Mouse (Mus musculus) forebrain, postnatal 0 days (tissue): Measurements from ENCODE around the gene Slc25a25. TPM values are rescaled to one million over a fixed set of nuclear protein-coding genes. Genes with fewer than 3 reads are reported as not detected.

Experiments
- ATAC-seq: fragments of 200-750 bp; cut with Nextera tagmentation; 2 replicates; pipeline ENCODE4 v1.8.0; 2017; ENCODE audit warnings: mild to moderate bottlenecking, moderate library complexity
- DNase-seq: peaks from one replicate; pipeline ENCODE4 v3.0.0-alpha.2; 2015
- H3K27ac ChIP-seq: fragments of 300-500 bp; sonication (generic); 2 replicates; pipeline ENCODE4 v1.5.1; 2014; ENCODE audit warnings: low read depth, mild to moderate bottlenecking, antibody characterized with exemption, low read length, moderate library complexity, mixed read lengths
- H3K27me3 ChIP-seq: fragments of 300-500 bp; sonication (generic); 2 replicates; pipeline ENCODE4 v1.6.1; 2014; ENCODE audit warnings: mild to moderate bottlenecking, low read length, mixed read lengths; ENCODE audit not compliant: insufficient read depth
- H3K36me3 ChIP-seq: fragments of 300-500 bp; sonication (generic); 2 replicates; pipeline ENCODE4 v1.6.1; 2014; ENCODE audit warnings: mild to moderate bottlenecking, moderate library complexity; ENCODE audit not compliant: insufficient read depth
- H3K4me1 ChIP-seq: fragments of 300-500 bp; sonication (generic); 2 replicates; pipeline ENCODE4 v1.6.1; 2014; ENCODE audit warnings: antibody characterized with exemption; ENCODE audit not compliant: insufficient read depth
- H3K4me2 ChIP-seq: fragments of 300-500 bp; sonication (generic); 2 replicates; pipeline ENCODE4 v1.6.1; 2014; ENCODE audit warnings: low read depth, mild to moderate bottlenecking, moderate library complexity
- H3K4me3 ChIP-seq: fragments of 300-500 bp; sonication (generic); 2 replicates; pipeline ENCODE4 v1.5.1; 2014; ENCODE audit warnings: low read depth, low read length, mixed read lengths
- H3K9ac ChIP-seq: fragments of 300-500 bp; sonication (generic); 2 replicates; pipeline ENCODE4 v1.6.1; 2014; ENCODE audit warnings: mild to moderate bottlenecking
- H3K9me3 ChIP-seq: fragments of 300-500 bp; sonication (generic); 2 replicates; pipeline ENCODE4 v1.6.1; 2016; ENCODE audit warnings: low read length
- CTCF ChIP-seq: sonication (generic); IDR thresholded peaks from 2 replicates; pipeline ENCODE4 v1.5.1; 2016; ENCODE audit warnings: antibody characterized with exemption, control low read depth, low read depth
- WGBS: fragments of 180-500 bp; shearing (Covaris S2); extraction: QIAGEN DNeasy Blood & Tissue Kit; methylation state at CpG from one replicate; pipeline ENCODE4 v1.1.7; 2014; 5-methylcytosine and 5-hydroxymethylcytosine counted together
- polyA plus RNA-seq: library from polyadenylated mRNA; unstranded; fragments of >200 nt; fragmentation: Nextera tagmentation; extraction: Ambion mirVana; gene quantifications from 2 replicates; pipeline ENCODE4 v1.2.1, GENCODE M21; 2015
- total RNA-seq: library from RNA; depleted of rRNA; stranded (reverse); fragments of >200 nt; gene quantifications from 2 replicates; pipeline ENCODE4 v1.2.3, GENCODE M21; 2014

Slc25a25 gene
- total and polyA plus RNA-seq, 2 experiments from 2014 or later = 40.9 to 62.5 TPM

DNA sequence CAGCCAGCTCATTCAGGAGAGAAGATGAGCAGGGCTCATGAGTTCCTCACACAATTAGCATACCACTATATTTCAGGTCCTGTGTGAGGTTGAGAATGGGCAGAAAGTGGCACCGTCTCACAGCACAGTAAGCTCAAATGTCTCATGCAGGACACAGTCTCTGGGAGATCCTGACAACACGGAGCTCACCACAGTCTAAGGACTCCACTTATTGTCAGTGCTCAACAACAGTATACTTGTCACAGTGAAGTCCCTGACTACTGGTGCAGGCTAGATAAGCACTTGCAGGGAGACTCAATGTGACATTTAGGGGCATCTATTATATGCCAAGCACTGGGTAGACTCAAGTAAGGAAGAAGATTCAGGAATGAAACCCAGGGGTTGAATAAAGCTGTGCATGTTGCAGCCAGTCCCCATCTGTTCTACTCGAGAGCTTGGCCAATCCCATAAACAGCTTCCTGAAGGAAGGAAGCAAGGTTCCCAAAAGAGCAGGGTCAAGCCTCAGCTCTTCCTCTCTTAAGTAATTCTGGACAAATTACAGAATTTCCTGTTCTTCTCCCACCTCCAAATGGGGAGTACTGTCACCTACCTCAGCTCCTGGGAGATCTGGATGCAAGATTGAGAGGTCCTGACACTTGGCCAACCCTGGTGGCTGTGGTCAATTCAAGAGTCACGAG lies 21.9 kb downstream of the Slc25a25 start:
- Histone ChIP-seq H3K27ac (peak overlapping the region; percentile 78), H3K4me2 (peak overlapping the region; percentile 78), H3K9me3 (no peaks in the 10 kb centered on the region), H3K4me1 (peaks cover 30% of the 10 kb centered on the region), H3K4me3 (peak overlapping the region; percentile 37), H3K9ac (peak overlapping the region; percentile 49), H3K36me3 (no peaks in the 10 kb centered on the region), H3K27me3 (no peaks in the 10 kb centered on the region)
- TF ChIP-seq CTCF = no peak
- WGBS = 58% methylated on average over 4 of the region's 4 CpGs
- DNase-seq (no peak), ATAC-seq (no peak)

GRCm38 (mm10) chr2:32428262-32428722 lies 23.0 kb downstream of the Slc25a25 start:
- peaks cover 39% of the 10 kb centered on the region for H3K4me1 ChIP-seq
- no peaks in the 10 kb centered on the region for H3K27me3 ChIP-seq
- no peak for TF ChIP-seq CTCF
- H3K9ac ChIP-seq = peak overlapping the region; percentile 49
- H3K4me2 ChIP-seq = peak overlapping the region; percentile 78
- H3K36me3 ChIP-seq = no peaks in the 10 kb centered on the region
- peak overlapping the region; percentile 37 for H3K4me3 ChIP-seq
- no peaks in the 10 kb centered on the region for H3K9me3 ChIP-seq
- 14% methylated on average over 8 of the region's 8 CpGs for WGBS
- DNase-seq (peak; percentile 86), ATAC-seq (peak; percentile 88)
- peak overlapping the region; percentile 78 for H3K27ac ChIP-seq

DNA sequence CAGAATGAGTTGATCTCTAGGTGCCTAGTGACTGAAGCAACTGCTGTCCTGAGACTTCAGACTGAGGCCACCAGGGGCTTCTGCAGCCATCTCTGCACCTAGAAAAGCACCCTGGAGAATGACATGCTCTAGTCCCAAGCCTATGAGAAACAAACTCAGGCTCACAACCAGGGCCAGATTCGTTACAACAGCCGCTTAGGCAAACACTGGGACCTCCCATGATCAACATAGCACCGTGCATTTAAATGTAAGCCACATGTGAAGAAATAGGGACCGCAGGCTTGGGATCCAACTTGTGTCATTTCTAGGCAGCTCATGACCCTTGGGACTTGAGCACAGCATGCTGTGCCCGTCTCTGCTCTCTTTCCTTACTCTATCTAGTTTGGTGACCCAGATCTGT lies 23.5 kb downstream of the Slc25a25 start:
- WGBS = 69% methylated on average over 5 of the region's 5 CpGs

GRCm38 (mm10) chr2:32426141-32426540 lies 25.1 kb downstream of the Slc25a25 start:
- Histone ChIP-seq H3K27ac (no peak overlapping the region), H3K9ac (no peak overlapping the region), H3K4me1 (peaks cover 37% of the 10 kb centered on the region), H3K9me3 (no peaks in the 10 kb centered on the region), H3K36me3 (0 out of 2 replicates have a peak, but pooled peaks cover 3% of the 10 kb centered on the region), H3K4me3 (no peak overlapping the region), H3K27me3 (no peaks in the 10 kb centered on the region), H3K4me2 (no peak overlapping the region)
- TF ChIP-seq CTCF = no peak
- 100% methylated on average over 1 of the region's 1 CpGs for WGBS
- DNase-seq = no peak
- ATAC-seq = no peak

More for the DNA sequence above, 23.5 kb downstream of the Slc25a25 start:
- DNase-seq (no peak), ATAC-seq (no peak)
- H3K4me3 ChIP-seq = peak overlapping the region; percentile 37
- H3K27ac ChIP-seq = peak overlapping the region; percentile 78
- 0 out of 2 replicates have a peak overlapping the region, but pooled peaks have one; percentile 49 for H3K9ac ChIP-seq
- no peaks in the 10 kb centered on the region for H3K9me3 ChIP-seq
- H3K36me3 ChIP-seq = no peaks in the 10 kb centered on the region
- no peak for TF ChIP-seq CTCF
- H3K27me3 ChIP-seq = no peaks in the 10 kb centered on the region
- peaks cover 39% of the 10 kb centered on the region for H3K4me1 ChIP-seq
- H3K4me2 ChIP-seq = peak overlapping the region; percentile 78

- no peak for TF ChIP-seq CTCF
- no peak for DNase-seq
- Histone ChIP-seq H3K27ac (no peak overlapping the region), H3K9ac (no peak overlapping the region), H3K4me1 (peaks cover 37% of the 10 kb centered on the region), H3K36me3 (peaks cover 7% of the 10 kb centered on the region), H3K27me3 (no peaks in the 10 kb centered on the region), H3K4me2 (no peak overlapping the region), H3K4me3 (no peak overlapping the region), H3K9me3 (no peaks in the 10 kb centered on the region)
- 79% methylated on average over 5 of the region's 5 CpGs for WGBS
- ATAC-seq = no peak
These were observed 25.7 kb downstream of the Slc25a25 start for GRCm38 (mm10) chr2:32425568-32425967.

DNA sequence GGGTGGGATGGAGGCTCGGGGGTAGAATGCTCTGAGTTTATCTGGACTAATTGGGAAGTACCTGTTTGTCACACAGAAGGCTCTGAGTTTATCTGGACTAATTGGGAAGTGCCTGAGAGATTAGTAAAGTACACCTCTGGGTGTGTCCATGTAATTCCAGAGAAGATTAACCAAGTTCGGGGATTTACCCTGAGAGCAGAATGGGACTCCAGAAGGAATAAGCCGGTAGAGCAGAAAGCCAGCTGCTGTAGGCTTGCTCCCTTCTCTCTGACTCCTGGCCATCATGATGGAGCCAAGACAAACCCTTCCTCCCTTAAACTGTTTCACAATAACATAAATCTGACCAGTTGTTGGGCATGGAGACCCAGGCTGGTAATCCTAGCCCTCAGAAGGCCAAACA lies 26.4 kb downstream of the Slc25a25 start:
- H3K27me3 ChIP-seq = no peaks in the 10 kb centered on the region
- peaks cover 15% of the 10 kb centered on the region for H3K36me3 ChIP-seq
- no peak for TF ChIP-seq CTCF
- DNase-seq = no peak
- no peak for ATAC-seq
- no peak overlapping the region for H3K4me2 ChIP-seq
- no peak overlapping the region for H3K4me3 ChIP-seq
- H3K9me3 ChIP-seq = no peaks in the 10 kb centered on the region
- WGBS = 11% methylated on average over 3 of the region's 3 CpGs
- 0 out of 2 replicates have a peak overlapping the region, but pooled peaks have one; percentile 54 for H3K27ac ChIP-seq
- H3K9ac ChIP-seq = no peak overlapping the region; the same call in 1 of the 2 replicates
- H3K4me1 ChIP-seq = peaks cover 32% of the 10 kb centered on the region
